Mouse (Mus musculus): ENCODE results near the gene Pi4k2b. TPM values are rescaled to one million over a fixed set of nuclear protein-coding genes. Genes with fewer than 3 reads are reported as not detected.

Gene Pi4k2b
- polyA plus RNA-seq, 1 experiment from 2014 or later, result 14.4 TPM

Other genes with a start within 250 kb of the Pi4k2b start
- gene Lgi2, start 175.1 kb upstream of the Pi4k2b start, polyA plus RNA-seq (2016; fragmentation: Nextera tagmentation; extraction: Ambion mirVana), result 3.6 and 4.2 TPM in 2 replicates
- 7.1 and 8.7 TPM in 2 replicates for gene Sepsecs, start 71.9 kb upstream of the Pi4k2b start, polyA plus RNA-seq (2016; fragmentation: Nextera tagmentation; extraction: Ambion mirVana)
- 13.2 and 14.7 TPM in 2 replicates for gene Zcchc4, start 33.8 kb downstream of the Pi4k2b start, polyA plus RNA-seq (2016; fragmentation: Nextera tagmentation; extraction: Ambion mirVana)
- gene Anapc4, start 92.4 kb downstream of the Pi4k2b start, polyA plus RNA-seq (2016; fragmentation: Nextera tagmentation; extraction: Ambion mirVana), result 87.4 and 97.0 TPM in 2 replicates